Mouse (Mus musculus) limb, embryonic 15.5 days (tissue): ENCODE data around the gene Sh3gl3. TPM values are rescaled to one million over a fixed set of nuclear protein-coding genes. Genes with fewer than 3 reads are reported as not detected.

Experiments
- ATAC-seq: fragments of 200-750 bp; cut with Nextera tagmentation; 2 replicates; pipeline ENCODE4 v1.8.0; 2017; ENCODE audit warnings: low read depth, moderate TSS enrichment; ENCODE audit not compliant: insufficient number of reproducible peaks, low FRiP score, low TSS enrichment
- H3K27ac ChIP-seq: fragments of 300-500 bp; sonication (generic); 2 replicates; pipeline ENCODE4 v1.5.1; 2015; ENCODE audit warnings: moderate library complexity, mild to moderate bottlenecking, inconsistent platforms
- H3K27me3 ChIP-seq: fragments of 300-500 bp; sonication (generic); 2 replicates; pipeline ENCODE4 v1.6.1; 2015; ENCODE audit warnings: inconsistent platforms
- H3K36me3 ChIP-seq: fragments of 300-500 bp; sonication (generic); 2 replicates; pipeline ENCODE4 v1.6.1; 2015; ENCODE audit warnings: inconsistent platforms
- H3K4me1 ChIP-seq: fragments of 300-500 bp; sonication (generic); 2 replicates; pipeline ENCODE4 v1.6.1; 2015; ENCODE audit warnings: inconsistent platforms
- H3K4me2 ChIP-seq: fragments of 300-500 bp; sonication (generic); 2 replicates; pipeline ENCODE4 v1.6.1; 2015; ENCODE audit warnings: mild to moderate bottlenecking, inconsistent platforms
- H3K4me3 ChIP-seq: fragments of 300-500 bp; sonication (generic); 2 replicates; pipeline ENCODE4 v1.5.1; 2015; ENCODE audit warnings: mild to moderate bottlenecking, inconsistent platforms
- H3K9ac ChIP-seq: fragments of 300-500 bp; sonication (generic); 2 replicates; pipeline ENCODE4 v1.6.1; 2015; ENCODE audit warnings: inconsistent platforms
- H3K9me3 ChIP-seq: fragments of 300-500 bp; sonication (generic); 2 replicates; pipeline ENCODE4 v1.6.1; 2016; ENCODE audit warnings: inconsistent platforms
- WGBS: fragments of 180-500 bp; shearing (Covaris S2); methylation state at CpG from one replicate; pipeline ENCODE4 v1.1.7; 2015; 5-methylcytosine and 5-hydroxymethylcytosine counted together
- polyA plus RNA-seq: library from polyadenylated mRNA; unstranded; fragments of >200 nt; fragmentation: Nextera tagmentation; extraction: Ambion mirVana; gene quantifications from 2 replicates; pipeline ENCODE4 v1.2.1, GENCODE M21; 2015

Gene Sh3gl3
- polyA plus RNA-seq, 1 experiment from 2014 or later, result 10.4 TPM

GRCm38 (mm10) chr7:82236899-82237162 lies 63.2 kb downstream of the Sh3gl3 start:
- no peak for ATAC-seq
- Histone ChIP-seq H3K4me3 (no peak overlapping the region), H3K4me2 (no peak overlapping the region), H3K4me1 (peaks cover 14% of the 10 kb centered on the region), H3K9me3 (no peaks in the 10 kb centered on the region), H3K27me3 (no peaks in the 10 kb centered on the region), H3K36me3 (no peaks in the 10 kb centered on the region), H3K9ac (no peak overlapping the region), H3K27ac (no peak overlapping the region)
- 91% methylated on average over 4 of the region's 4 CpGs for WGBS

GRCm38 (mm10) chr7:82240424-82241240 lies 67.0 kb downstream of the Sh3gl3 start:
- Histone ChIP-seq H3K27ac (no peak overlapping the region), H3K27me3 (no peaks in the 10 kb centered on the region), H3K4me3 (no peak overlapping the region), H3K4me2 (no peak overlapping the region), H3K9me3 (no peaks in the 10 kb centered on the region), H3K9ac (no peak overlapping the region), H3K4me1 (0 out of 2 replicates have a peak, but pooled peaks cover 8% of the 10 kb centered on the region), H3K36me3 (no peaks in the 10 kb centered on the region)
- no peak for ATAC-seq
- 26% methylated on average over 8 of the region's 8 CpGs for WGBS

- no peak for ATAC-seq
- no peak overlapping the region for H3K27ac ChIP-seq
- no peak overlapping the region for H3K4me2 ChIP-seq
- no peaks in the 10 kb centered on the region for H3K9me3 ChIP-seq
- WGBS, result 71% methylated on average over 3 of the region's 3 CpGs
- no peak overlapping the region for H3K9ac ChIP-seq
- H3K4me3 ChIP-seq, result no peak overlapping the region
- H3K27me3 ChIP-seq, result no peaks in the 10 kb centered on the region
- peaks cover 12% of the 10 kb centered on the region for H3K4me1 ChIP-seq
- no peaks in the 10 kb centered on the region for H3K36me3 ChIP-seq
Measured at GRCm38 (mm10) chr7:82244701-82245100, 71.1 kb downstream of the Sh3gl3 start.

- no peak for ATAC-seq
- Histone ChIP-seq H3K9me3 (no peaks in the 10 kb centered on the region), H3K9ac (no peak overlapping the region), H3K4me3 (no peak overlapping the region), H3K4me1 (peaks cover 4% of the 10 kb centered on the region), H3K27ac (no peak overlapping the region), H3K4me2 (no peak overlapping the region), H3K36me3 (no peaks in the 10 kb centered on the region), H3K27me3 (no peaks in the 10 kb centered on the region)
- 54% methylated on average over 10 of the region's 10 CpGs for WGBS
Measured at GRCm38 (mm10) chr7:82248953-82249695, 75.5 kb downstream of the Sh3gl3 start.

GRCm38 (mm10) chr7:82253309-82253708 lies 79.7 kb downstream of the Sh3gl3 start:
- Histone ChIP-seq H3K4me2 (no peak overlapping the region), H3K4me3 (no peak overlapping the region), H3K9ac (no peak overlapping the region), H3K4me1 (peaks cover 4% of the 10 kb centered on the region), H3K27me3 (no peaks in the 10 kb centered on the region), H3K36me3 (no peaks in the 10 kb centered on the region), H3K9me3 (no peaks in the 10 kb centered on the region), H3K27ac (no peak overlapping the region)
- 92% methylated on average over 1 of the region's 1 CpGs for WGBS
- no peak for ATAC-seq

GRCm38 (mm10) chr7:82256936-82257335 lies 83.3 kb downstream of the Sh3gl3 start:
- 68% methylated on average over 6 of the region's 6 CpGs for WGBS
- no peak for ATAC-seq
- no peak overlapping the region for H3K9ac ChIP-seq
- H3K4me3 ChIP-seq, result no peak overlapping the region
- H3K4me2 ChIP-seq, result no peak overlapping the region
- no peaks in the 10 kb centered on the region for H3K9me3 ChIP-seq
- no peak overlapping the region for H3K27ac ChIP-seq
- H3K36me3 ChIP-seq, result no peaks in the 10 kb centered on the region
- no peaks in the 10 kb centered on the region for H3K27me3 ChIP-seq
- H3K4me1 ChIP-seq, result no peaks in the 10 kb centered on the region; the same call in 1 of the 2 replicates

GRCm38 (mm10) chr7:82257530-82257929 lies 83.9 kb downstream of the Sh3gl3 start:
- WGBS, result 92% methylated on average over 4 of the region's 4 CpGs
- Histone ChIP-seq H3K4me2 (no peak overlapping the region), H3K27ac (no peak overlapping the region), H3K4me1 (no peaks in the 10 kb centered on the region; the same call in 1 of the 2 replicates), H3K9me3 (no peaks in the 10 kb centered on the region), H3K36me3 (no peaks in the 10 kb centered on the region), H3K4me3 (no peak overlapping the region), H3K9ac (no peak overlapping the region), H3K27me3 (no peaks in the 10 kb centered on the region)
- ATAC-seq, result no peak

GRCm38 (mm10) chr7:82260210-82260609 lies 86.6 kb downstream of the Sh3gl3 start:
- WGBS, result 73% methylated on average over 6 of the region's 6 CpGs
- H3K4me2 ChIP-seq, result no peak overlapping the region
- H3K27ac ChIP-seq, result no peak overlapping the region
- H3K4me1 ChIP-seq, result no peaks in the 10 kb centered on the region; the same call in 1 of the 2 replicates
- H3K4me3 ChIP-seq, result no peak overlapping the region
- no peaks in the 10 kb centered on the region for H3K9me3 ChIP-seq
- H3K36me3 ChIP-seq, result no peaks in the 10 kb centered on the region
- no peak for ATAC-seq
- no peak overlapping the region for H3K9ac ChIP-seq
- no peaks in the 10 kb centered on the region for H3K27me3 ChIP-seq

- Histone ChIP-seq H3K4me3 (no peak overlapping the region), H3K4me1 (no peaks in the 10 kb centered on the region; the same call in 1 of the 2 replicates), H3K27me3 (no peaks in the 10 kb centered on the region), H3K9me3 (no peaks in the 10 kb centered on the region), H3K36me3 (no peaks in the 10 kb centered on the region), H3K9ac (no peak overlapping the region), H3K27ac (no peak overlapping the region), H3K4me2 (no peak overlapping the region)
- WGBS, result 24% methylated on average over 8 of the region's 8 CpGs
- ATAC-seq, result no peak
Measured at GRCm38 (mm10) chr7:82263141-82263540, 89.5 kb downstream of the Sh3gl3 start.

- Histone ChIP-seq H3K27ac (no peak overlapping the region), H3K4me1 (no peaks in the 10 kb centered on the region; the same call in 1 of the 2 replicates), H3K36me3 (no peaks in the 10 kb centered on the region), H3K27me3 (no peaks in the 10 kb centered on the region), H3K9me3 (no peaks in the 10 kb centered on the region), H3K9ac (no peak overlapping the region), H3K4me3 (no peak overlapping the region), H3K4me2 (no peak overlapping the region)
- 46% methylated on average over 2 of the region's 2 CpGs for WGBS
- ATAC-seq, result no peak
Measured at GRCm38 (mm10) chr7:82264119-82264518, 90.5 kb downstream of the Sh3gl3 start.

GRCm38 (mm10) chr7:82265365-82265764 lies 91.7 kb downstream of the Sh3gl3 start:
- WGBS, result 67% methylated on average over 4 of the region's 4 CpGs
- no peak overlapping the region for H3K9ac ChIP-seq
- no peaks in the 10 kb centered on the region for H3K9me3 ChIP-seq
- H3K27me3 ChIP-seq, result 0 out of 2 replicates have a peak, but pooled peaks cover 2% of the 10 kb centered on the region
- H3K4me2 ChIP-seq, result no peak overlapping the region
- no peak for ATAC-seq
- no peaks in the 10 kb centered on the region; the same call in 1 of the 2 replicates for H3K4me1 ChIP-seq
- H3K4me3 ChIP-seq, result no peak overlapping the region
- no peak overlapping the region for H3K27ac ChIP-seq
- H3K36me3 ChIP-seq, result no peaks in the 10 kb centered on the region

GRCm38 (mm10) chr7:82269948-82270347 lies 96.3 kb downstream of the Sh3gl3 start:
- Histone ChIP-seq H3K9me3 (no peaks in the 10 kb centered on the region), H3K4me1 (peaks cover 6% of the 10 kb centered on the region; the same call in 1 of the 2 replicates), H3K4me2 (no peak overlapping the region), H3K27me3 (peaks cover 2% of the 10 kb centered on the region; the same call in 1 of the 2 replicates), H3K9ac (no peak overlapping the region), H3K36me3 (no peaks in the 10 kb centered on the region), H3K4me3 (no peak overlapping the region), H3K27ac (no peak overlapping the region)
- WGBS, result 0% methylated on average over 1 of the region's 1 CpGs
- ATAC-seq, result no peak
